Mouse (Mus musculus): ENCODE measurements at regions not wholly inside any gene's neighbourhood (a gene's known extent, or its start where the extent isn't known, plus 50 kb on each side); places are given as distances from the start of the nearest gene placed in this dataset.

- H3K4me3 ChIP-seq (replicated peaks in 1 of 3; ENCODE audit: low read depth in 2 of 3, low read length in 2 of 3, poor library complexity in 1 of 3), result no peak overlapping the region
- TF ChIP-seq MEF2A (IDR thresholded peaks at IDR 0.05; ENCODE audit: borderline replicate concordance, low read depth, low read length), result no peak
- TF ChIP-seq IRF4 (IDR thresholded peaks at IDR 0.05; ENCODE audit: low read depth, low read length), result no peak
- no peak for TF ChIP-seq ZNF384 (IDR thresholded peaks at IDR 0.05; ENCODE audit: low read depth, low read length)
- no peak for TF ChIP-seq E2F4 (IDR thresholded peaks at IDR 0.05; ENCODE audit: insufficient replicate concordance, low read depth, low read length)
- no peak for TF ChIP-seq RAD21 (IDR thresholded peaks at IDR 0.05; ENCODE audit: low read depth, low read length)
- TF ChIP-seq RCOR1 (conservative IDR thresholded peaks at IDR 0.05; ENCODE audit: low read depth, low read length), result no peak
- TF ChIP-seq MAX (IDR thresholded peaks at IDR 0.05; ENCODE audit: low read length), result no peak
- no peak for TF ChIP-seq ZMIZ1 (IDR thresholded peaks at IDR 0.05; ENCODE audit: low read depth, low read length)
- TF ChIP-seq EP300 (IDR thresholded peaks at IDR 0.05; ENCODE audit: low read length), result no peak
- TF ChIP-seq MAZ (IDR thresholded peaks at IDR 0.05; ENCODE audit: low read depth, low read length), result no peak
- no peak for TF ChIP-seq KAT2A (IDR thresholded peaks at IDR 0.05; ENCODE audit: insufficient replicate concordance, low read length)
- no peak for TF ChIP-seq HCFC1 (IDR thresholded peaks at IDR 0.05; ENCODE audit: low read depth, low read length)
- TF ChIP-seq JUND (conservative IDR thresholded peaks at IDR 0.05; ENCODE audit: low read depth, low read length), result no peak
- TF ChIP-seq USF2 (conservative IDR thresholded peaks at IDR 0.05; ENCODE audit: low read depth, low read length), result no peak
- TF ChIP-seq ZC3H11A (IDR thresholded peaks at IDR 0.05; ENCODE audit: low read depth, low read length), result no peak
- no peak for TF ChIP-seq ZKSCAN1 (IDR thresholded peaks at IDR 0.05; ENCODE audit: borderline replicate concordance, low read depth, low read length)
- TF ChIP-seq GABPA (IDR thresholded peaks at IDR 0.05; ENCODE audit: insufficient replicate concordance, low read depth, low read length), result no peak
- TF ChIP-seq CHD2 (IDR thresholded peaks at IDR 0.05; ENCODE audit: low read length), result no peak
- TF ChIP-seq MAFK (IDR thresholded peaks at IDR 0.05; ENCODE audit: insufficient replicate concordance, low read length), result no peak
- H3K79me2 ChIP-seq (replicated peaks; ENCODE audit: control insufficient read depth, extremely low read depth, insufficient read depth, poor library complexity, severe bottlenecking), result no peaks in the 10 kb centered on the region
- no peak overlapping the region for H3K9ac ChIP-seq (ENCODE audit: insufficient read depth, low read depth)
- dilution Hi-C loops (cut with MboI; ENCODE audit: extremely low pct_ligation_motif_present, extremely low pct_unique_long_range_greater_than_20kb, low sequenced_read_pairs), result no loop called here
- H3K36me3 ChIP-seq (replicated peaks in 1 of 2; ENCODE audit: control insufficient read depth in 1 of 2, insufficient read depth in 1 of 2, low read length in 1 of 2), result no peaks in the 10 kb centered on the region
- no peaks in the 10 kb centered on the region for H3K9me3 ChIP-seq (replicated peaks; ENCODE audit: low read length)
- no peak overlapping the region for H3K4me2 ChIP-seq (ENCODE audit: insufficient read depth, low read depth, poor library complexity, severe bottlenecking)
- no peak overlapping the region for H3K27ac ChIP-seq (ENCODE audit: insufficient read depth, low read depth)
- no peak for DNase-seq (ENCODE audit: extremely low read depth)
- H3K27me3 ChIP-seq (replicated peaks), result no peaks in the 10 kb centered on the region
- in situ Hi-C loops (cut with MboI; ENCODE audit: low pct_ligation_motif_present, low pct_unique_long_range_greater_than_20kb, low sequenced_read_pairs), result no loop called here
- 0 out of 4 replicates have a peak, but pooled peaks cover 0 to 2% of the 10 kb centered on the region in 2 experiments for H3K4me1 ChIP-seq (ENCODE audit: control insufficient read depth in 1 of 2, insufficient read depth in 2 of 2)
Observed at GRCm38 (mm10) chr9:49849442-49849841, 50.7 kb upstream of the Ncam1 start.

- in situ Hi-C loops (cut with MboI; ENCODE audit: low pct_ligation_motif_present, low pct_unique_long_range_greater_than_20kb, low sequenced_read_pairs), result no loop called here
- TF ChIP-seq E2F4 (IDR thresholded peaks at IDR 0.05; ENCODE audit: insufficient replicate concordance, low read depth, low read length) (no peak), ETS1 (conservative IDR thresholded peaks at IDR 0.05; ENCODE audit: low read depth, low read length) (no peak), TBP (conservative IDR thresholded peaks at IDR 0.05; ENCODE audit: low read depth, low read length) (no peak), ZKSCAN1 (IDR thresholded peaks at IDR 0.05; ENCODE audit: borderline replicate concordance, low read depth, low read length) (no peak), MAFK (IDR thresholded peaks at IDR 0.05; ENCODE audit: insufficient replicate concordance, low read length) (no peak), ELF1 (IDR thresholded peaks at IDR 0.05; ENCODE audit: low read depth, low read length) (no peak), MAX (IDR thresholded peaks at IDR 0.05; ENCODE audit: low read length) (no peak), GABPA (IDR thresholded peaks at IDR 0.05; ENCODE audit: insufficient replicate concordance, low read depth, low read length) (no peak), MEF2A (IDR thresholded peaks at IDR 0.05; ENCODE audit: borderline replicate concordance, low read depth, low read length) (no peak), ZC3H11A (IDR thresholded peaks at IDR 0.05; ENCODE audit: low read depth, low read length) (no peak), USF2 (conservative IDR thresholded peaks at IDR 0.05; ENCODE audit: low read depth, low read length) (no peak), CTCF (conservative IDR thresholded peaks at IDR 0.05 in 1 of 2, IDR thresholded peaks at IDR 0.05 in 1 of 2; ENCODE audit: low read depth in 2 of 2, low read length in 2 of 2) (no peak), EP300 (IDR thresholded peaks at IDR 0.05; ENCODE audit: low read length) (no peak), NELFE (IDR thresholded peaks at IDR 0.05; ENCODE audit: low read depth, low read length) (no peak), PAX5 (IDR thresholded peaks at IDR 0.05; ENCODE audit: low read length) (no peak), SMC3 (IDR thresholded peaks at IDR 0.05; ENCODE audit: low read depth, low read length) (no peak), RAD21 (IDR thresholded peaks at IDR 0.05; ENCODE audit: low read depth, low read length) (no peak), HCFC1 (IDR thresholded peaks at IDR 0.05; ENCODE audit: low read depth, low read length) (no peak)
- no peak overlapping the region for H3K4me2 ChIP-seq (ENCODE audit: insufficient read depth, low read depth, poor library complexity, severe bottlenecking)
- no peak overlapping the region for H3K27ac ChIP-seq (ENCODE audit: insufficient read depth, low read depth)
- no peak overlapping the region for H3K9ac ChIP-seq (ENCODE audit: insufficient read depth, low read depth)
- H3K9me3 ChIP-seq (replicated peaks; ENCODE audit: low read length), result no peaks in the 10 kb centered on the region
- DNase-seq (ENCODE audit: extremely low read depth), result no peak
- no peak overlapping the region for H3K4me3 ChIP-seq (replicated peaks in 1 of 3; ENCODE audit: low read depth in 2 of 3, low read length in 2 of 3, poor library complexity in 1 of 3)
- H3K27me3 ChIP-seq (replicated peaks), result no peaks in the 10 kb centered on the region
- dilution Hi-C loops (cut with MboI; ENCODE audit: extremely low pct_ligation_motif_present, extremely low pct_unique_long_range_greater_than_20kb, low sequenced_read_pairs), result no loop called here
- no peaks in the 10 kb centered on the region for H3K36me3 ChIP-seq (replicated peaks in 1 of 2; ENCODE audit: control insufficient read depth in 1 of 2, insufficient read depth in 1 of 2, low read length in 1 of 2)
- no peaks in the 10 kb centered on the region for H3K79me2 ChIP-seq (replicated peaks; ENCODE audit: control insufficient read depth, extremely low read depth, insufficient read depth, poor library complexity, severe bottlenecking)
- no peaks in the 10 kb centered on the region for H3K4me1 ChIP-seq (ENCODE audit: control insufficient read depth in 1 of 2, insufficient read depth in 2 of 2)
Observed at GRCm38 (mm10) chr9:49848943-49849342, 50.2 kb upstream of the Ncam1 start.

All from CH12.LX (cell line).